Mouse (Mus musculus): ENCODE measurements around the gene Crat. TPM values are rescaled to one million over a fixed set of nuclear protein-coding genes. Genes with fewer than 3 reads are reported as not detected.
A peak's percentile ranks its signal among the peaks of the same experiment; 100 is the strongest.

The Crat gene
- 27.7 and 32.4 TPM in 2 replicates for polyA plus RNA-seq (2014; fragmentation: Nextera tagmentation; extraction: Ambion mirVana)

- Histone ChIP-seq H3K27ac (ENCODE audit: low read depth, low read length) (peak within 1 kb of the TSS; percentile 96), H3K36me3 (ENCODE audit: control insufficient read depth, insufficient read depth, low read length) (0 out of 2 replicates have a peak, but pooled peaks cover 4% of the 10 kb centered on the region), H3K4me3 (ENCODE audit: low read depth, low read length) (peak within 1 kb of the TSS; percentile 84), H3K4me1 (ENCODE audit: control insufficient read depth, insufficient read depth, low read length) (peaks cover 27% of the 10 kb centered on the region), H3K9ac (replicated peaks; ENCODE audit: low read depth, low read length) (peak within 1 kb of the TSS; percentile 89), H3K27me3 (ENCODE audit: control insufficient read depth, insufficient read depth, low read length) (no peaks in the 10 kb centered on the region), H3K4me2 (ENCODE audit: low read depth, low read length) (peak within 1 kb of the TSS; percentile 71), H3K9me3 (ENCODE audit: control insufficient read depth, low read length) (no peaks in the 10 kb centered on the region)
- 1% methylated on average over 58 of the region's 58 CpGs for WGBS
- ATAC-seq (ENCODE audit: low read depth): peak; percentile 83
These were observed at the start of gene Crat for GRCm38 (mm10) chr2:30415157-30415935. Gene Crat, minus strand, starts transcription at chr2:30415813.

DNA sequence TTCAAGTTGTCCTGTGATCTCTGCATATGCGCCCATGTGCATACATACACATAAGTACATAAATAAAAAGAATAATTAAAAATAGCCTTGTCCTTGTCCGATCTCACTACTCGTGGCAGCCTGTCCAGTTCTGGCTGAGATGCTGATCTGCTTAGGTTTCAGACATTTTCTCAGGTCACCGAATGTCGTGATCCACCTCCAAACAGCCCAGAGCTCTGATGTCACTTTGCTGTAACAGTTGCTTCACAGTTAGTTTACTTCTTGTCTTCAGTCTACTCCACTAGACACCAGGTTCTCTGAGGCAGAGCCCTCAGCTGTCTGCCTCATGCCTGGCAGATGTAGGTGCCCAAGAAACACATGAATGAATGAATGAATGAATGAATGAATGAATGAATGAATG is 48.8 kb upstream of the Crat start:
- Histone ChIP-seq H3K4me1 (ENCODE audit: control insufficient read depth, insufficient read depth, low read length) (peaks cover 3% of the 10 kb centered on the region; the same call in 1 of the 2 replicates), H3K4me2 (ENCODE audit: low read depth, low read length) (peak overlapping the region; percentile 31), H3K9me3 (ENCODE audit: control insufficient read depth, low read length) (no peaks in the 10 kb centered on the region), H3K9ac (replicated peaks; ENCODE audit: low read depth, low read length) (no peak overlapping the region), H3K4me3 (ENCODE audit: low read depth, low read length) (no peak overlapping the region), H3K27ac (ENCODE audit: low read depth, low read length) (no peak overlapping the region), H3K27me3 (ENCODE audit: control insufficient read depth, insufficient read depth, low read length) (no peaks in the 10 kb centered on the region), H3K36me3 (ENCODE audit: control insufficient read depth, insufficient read depth, low read length) (no peaks in the 10 kb centered on the region)
- 64% methylated on average over 5 of the region's 5 CpGs for WGBS
- no peak for ATAC-seq (ENCODE audit: low read depth)

- WGBS: 4% methylated on average over 9 of the region's 9 CpGs
- ATAC-seq (ENCODE audit: low read depth): peak; percentile 79; the same call in 1 of the 2 replicates
These were observed 48.3 kb upstream of the Crat start for GRCm38 (mm10) chr2:30463904-30464330.

DNA sequence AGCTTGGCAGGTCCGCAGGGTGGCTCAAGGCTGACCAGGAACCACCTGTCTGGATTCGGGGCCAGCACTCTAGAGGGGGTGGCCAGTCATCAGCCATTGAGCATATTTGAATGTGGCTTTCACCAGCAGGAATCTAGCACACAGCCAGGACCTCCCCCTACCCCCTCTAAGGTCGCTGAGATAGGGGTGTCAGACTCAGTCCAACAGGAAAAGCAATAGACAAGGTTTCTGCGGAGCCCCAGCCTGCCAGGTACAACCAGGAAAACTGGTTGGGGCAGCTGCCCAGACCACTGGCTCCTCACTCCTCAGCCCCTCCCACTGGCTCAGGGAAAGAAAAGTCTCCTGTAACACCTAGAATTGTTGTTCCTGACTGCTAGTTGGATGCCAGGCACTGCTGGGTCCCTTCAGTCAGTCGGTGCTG is 47.7 kb upstream of the Crat start:
- no peak for ATAC-seq (ENCODE audit: low read depth)

More at GRCm38 (mm10) chr2:30463904-30464330, 48.3 kb upstream of the Crat start:
- H3K27me3 ChIP-seq (ENCODE audit: control insufficient read depth, insufficient read depth, low read length): no peaks in the 10 kb centered on the region
- no peak overlapping the region for H3K9ac ChIP-seq (replicated peaks; ENCODE audit: low read depth, low read length)
- no peak overlapping the region for H3K27ac ChIP-seq (ENCODE audit: low read depth, low read length)
- no peaks in the 10 kb centered on the region for H3K36me3 ChIP-seq (ENCODE audit: control insufficient read depth, insufficient read depth, low read length)
- peaks cover 3% of the 10 kb centered on the region; the same call in 1 of the 2 replicates for H3K4me1 ChIP-seq (ENCODE audit: control insufficient read depth, insufficient read depth, low read length)
- H3K9me3 ChIP-seq (ENCODE audit: control insufficient read depth, low read length): no peaks in the 10 kb centered on the region
- H3K4me2 ChIP-seq (ENCODE audit: low read depth, low read length): peak overlapping the region; percentile 31
- H3K4me3 ChIP-seq (ENCODE audit: low read depth, low read length): no peak overlapping the region

DNA sequence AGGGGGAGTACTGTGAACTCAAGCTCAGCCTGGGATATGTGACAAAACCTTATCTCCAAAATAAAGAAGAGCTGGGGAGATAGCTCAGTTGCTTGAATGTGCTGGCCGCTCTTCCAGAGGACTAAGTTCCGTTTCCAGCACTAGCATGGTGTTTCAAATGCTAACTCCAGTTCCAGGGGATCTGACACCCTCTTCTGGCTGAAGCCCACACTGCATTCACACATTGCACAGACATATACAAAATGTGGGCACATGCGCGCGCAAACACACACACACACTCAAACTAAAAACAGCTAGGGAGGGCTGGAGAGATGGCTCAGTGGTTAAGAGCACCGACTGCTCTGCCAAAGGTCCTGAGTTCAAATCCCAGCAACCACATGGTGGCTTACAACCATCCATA is 43.6 kb upstream of the Crat start:
- no peak overlapping the region for H3K9ac ChIP-seq (replicated peaks; ENCODE audit: low read depth, low read length)
- no peaks in the 10 kb centered on the region for H3K27me3 ChIP-seq (ENCODE audit: control insufficient read depth, insufficient read depth, low read length)
- 83% methylated on average over 6 of the region's 6 CpGs for WGBS
- no peak overlapping the region for H3K4me3 ChIP-seq (ENCODE audit: low read depth, low read length)
- no peak overlapping the region for H3K27ac ChIP-seq (ENCODE audit: low read depth, low read length)
- no peaks in the 10 kb centered on the region for H3K36me3 ChIP-seq (ENCODE audit: control insufficient read depth, insufficient read depth, low read length)
- peaks cover 3% of the 10 kb centered on the region; the same call in 1 of the 2 replicates for H3K4me1 ChIP-seq (ENCODE audit: control insufficient read depth, insufficient read depth, low read length)
- H3K9me3 ChIP-seq (ENCODE audit: control insufficient read depth, low read length): no peaks in the 10 kb centered on the region
- no peak for ATAC-seq (ENCODE audit: low read depth)
- no peak overlapping the region for H3K4me2 ChIP-seq (ENCODE audit: low read depth, low read length)

More for the DNA sequence above, 47.7 kb upstream of the Crat start:
- Histone ChIP-seq H3K4me3 (ENCODE audit: low read depth, low read length) (no peak overlapping the region), H3K9ac (replicated peaks; ENCODE audit: low read depth, low read length) (no peak overlapping the region), H3K36me3 (ENCODE audit: control insufficient read depth, insufficient read depth, low read length) (no peaks in the 10 kb centered on the region), H3K27ac (ENCODE audit: low read depth, low read length) (no peak overlapping the region), H3K4me1 (ENCODE audit: control insufficient read depth, insufficient read depth, low read length) (peaks cover 3% of the 10 kb centered on the region; the same call in 1 of the 2 replicates), H3K27me3 (ENCODE audit: control insufficient read depth, insufficient read depth, low read length) (no peaks in the 10 kb centered on the region), H3K9me3 (ENCODE audit: control insufficient read depth, low read length) (no peaks in the 10 kb centered on the region), H3K4me2 (ENCODE audit: low read depth, low read length) (no peak overlapping the region)
- WGBS: 26% methylated on average over 5 of the region's 5 CpGs

DNA sequence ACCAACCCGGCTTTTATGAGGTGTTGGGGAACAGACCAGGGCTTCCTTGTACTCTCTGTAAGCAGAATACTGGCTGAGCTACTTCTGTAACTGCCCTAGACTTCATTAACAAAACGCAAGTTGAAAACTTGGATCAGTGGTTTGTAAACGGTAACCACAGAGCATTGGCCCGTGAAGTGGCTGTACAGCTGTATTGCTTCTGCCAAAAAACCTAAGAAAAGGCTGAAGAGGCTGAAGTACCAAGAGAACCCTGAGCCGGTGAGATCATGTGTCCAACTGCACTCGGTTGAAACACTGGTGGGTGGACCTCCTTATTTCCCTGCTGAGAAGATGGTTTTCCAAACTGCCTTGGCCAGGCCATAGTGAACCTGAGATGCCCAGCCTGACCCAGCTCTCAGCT is 42.7 kb upstream of the Crat start:
- no peak for ATAC-seq (ENCODE audit: low read depth)
- Histone ChIP-seq H3K36me3 (ENCODE audit: control insufficient read depth, insufficient read depth, low read length) (no peaks in the 10 kb centered on the region), H3K9me3 (ENCODE audit: control insufficient read depth, low read length) (no peaks in the 10 kb centered on the region), H3K27ac (ENCODE audit: low read depth, low read length) (no peak overlapping the region), H3K4me3 (ENCODE audit: low read depth, low read length) (no peak overlapping the region), H3K27me3 (ENCODE audit: control insufficient read depth, insufficient read depth, low read length) (no peaks in the 10 kb centered on the region), H3K4me2 (ENCODE audit: low read depth, low read length) (no peak overlapping the region), H3K9ac (replicated peaks; ENCODE audit: low read depth, low read length) (no peak overlapping the region), H3K4me1 (ENCODE audit: control insufficient read depth, insufficient read depth, low read length) (peaks cover under 1% of the 10 kb centered on the region; the same call in 1 of the 2 replicates)
- 90% methylated on average over 6 of the region's 6 CpGs for WGBS

GRCm38 (mm10) chr2:30456104-30456980 is 40.7 kb upstream of the Crat start:
- Histone ChIP-seq H3K36me3 (ENCODE audit: control insufficient read depth, insufficient read depth, low read length) (no peaks in the 10 kb centered on the region), H3K9me3 (ENCODE audit: control insufficient read depth, low read length) (no peaks in the 10 kb centered on the region), H3K4me1 (ENCODE audit: control insufficient read depth, insufficient read depth, low read length) (no peaks in the 10 kb centered on the region), H3K27me3 (ENCODE audit: control insufficient read depth, insufficient read depth, low read length) (no peaks in the 10 kb centered on the region), H3K9ac (replicated peaks; ENCODE audit: low read depth, low read length) (no peak overlapping the region), H3K27ac (ENCODE audit: low read depth, low read length) (0 out of 2 replicates have a peak overlapping the region, but pooled peaks have one; percentile 13), H3K4me2 (ENCODE audit: low read depth, low read length) (no peak overlapping the region), H3K4me3 (ENCODE audit: low read depth, low read length) (no peak overlapping the region)
- 0 out of 2 replicates have a peak, but pooled peaks have one; percentile 34 for ATAC-seq (ENCODE audit: low read depth)
- 60% methylated on average over 13 of the region's 13 CpGs for WGBS

DNA sequence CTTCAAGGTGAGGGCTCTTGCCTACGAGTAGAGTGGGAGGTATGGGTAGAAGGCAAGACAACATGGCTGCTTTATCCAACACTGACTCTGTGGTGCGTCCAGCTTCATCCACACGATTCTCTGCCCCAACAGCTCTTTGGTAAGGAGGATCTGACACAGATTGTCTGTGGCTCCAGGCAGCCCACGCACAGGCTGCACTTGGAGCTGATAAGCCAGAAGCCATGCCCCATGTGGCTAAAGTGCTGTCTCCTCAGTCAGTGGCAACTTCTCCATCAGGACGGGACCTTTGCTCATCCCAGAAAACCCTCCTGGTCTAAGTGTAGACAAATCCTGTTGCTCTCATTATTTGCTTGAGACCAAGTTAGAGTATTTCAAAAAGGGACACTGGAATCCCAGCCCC is 39.0 kb upstream of the Crat start:
- Histone ChIP-seq H3K9ac (replicated peaks; ENCODE audit: low read depth, low read length) (no peak overlapping the region), H3K9me3 (ENCODE audit: control insufficient read depth, low read length) (no peaks in the 10 kb centered on the region), H3K36me3 (ENCODE audit: control insufficient read depth, insufficient read depth, low read length) (no peaks in the 10 kb centered on the region), H3K27me3 (ENCODE audit: control insufficient read depth, insufficient read depth, low read length) (no peaks in the 10 kb centered on the region), H3K4me3 (ENCODE audit: low read depth, low read length) (no peak overlapping the region), H3K27ac (ENCODE audit: low read depth, low read length) (no peak overlapping the region), H3K4me1 (ENCODE audit: control insufficient read depth, insufficient read depth, low read length) (no peaks in the 10 kb centered on the region), H3K4me2 (ENCODE audit: low read depth, low read length) (no peak overlapping the region)
- WGBS: 89% methylated on average over 5 of the region's 5 CpGs
- no peak for ATAC-seq (ENCODE audit: low read depth)
